Mouse (Mus musculus) MEL (cell line): ENCODE data around the gene Car6. TPM values are rescaled to one million over a fixed set of nuclear protein-coding genes. Genes with fewer than 3 reads are reported as not detected.

ENCODE experiments used
- DNase-seq: peaks from one replicate; pipeline ENCODE4 v3.0.0; 2011; ENCODE audit warnings: low read depth, low spot score
- H3K27ac ChIP-seq: 2 replicates; pipeline ENCODE4 v1.5.1; 2012; ENCODE audit warnings: low read depth, mild to moderate bottlenecking, control low read depth, low read length, moderate library complexity; ENCODE audit not compliant: control insufficient read depth
- H3K27me3 ChIP-seq, 2 experiments: fragments of 150-350 bp in 1 of 2; sonication (generic) in 1 of 2; 2 replicates each; pipeline ENCODE4 v1.6.1; 2012; ENCODE audit warnings: low read length in 2 of 2, mild to moderate bottlenecking in 2 of 2, improper control_type of control experiment in 1 of 2, moderate library complexity in 1 of 2; ENCODE audit not compliant: insufficient read depth in 2 of 2, control insufficient read depth in 1 of 2
- H3K36me3 ChIP-seq, 2 experiments: 2 replicates each; pipeline ENCODE4 v1.6.1; 2012 to 2014; ENCODE audit warnings: low read length in 2 of 2, improper control_type of control experiment in 1 of 2, inconsistent platforms in 1 of 2, mild to moderate bottlenecking in 1 of 2; ENCODE audit not compliant: insufficient read depth in 2 of 2, control insufficient read depth in 1 of 2
- H3K4me1 ChIP-seq, 2 experiments: fragments of 150-350 bp in 1 of 2; sonication (generic) in 1 of 2; 2 replicates each; pipeline ENCODE4 v1.6.1; 2012; ENCODE audit warnings: low read length in 2 of 2, improper control_type of control experiment in 1 of 2, mild to moderate bottlenecking in 1 of 2; ENCODE audit not compliant: insufficient read depth in 2 of 2, control insufficient read depth in 1 of 2
- H3K4me3 ChIP-seq, 2 experiments: fragments of 150-350 bp in 1 of 2; sonication (generic) in 1 of 2; 2 replicates each; pipeline ENCODE4 v1.5.1; 2012; ENCODE audit warnings: low read depth in 2 of 2, low read length in 2 of 2, mild to moderate bottlenecking in 2 of 2, moderate library complexity in 2 of 2, control low read depth in 1 of 2, improper control_type of control experiment in 1 of 2; ENCODE audit not compliant: control insufficient read depth in 1 of 2, insufficient read depth in 1 of 2
- H3K79me2 ChIP-seq: 2 replicates; pipeline ENCODE4 v1.6.1; 2012; ENCODE audit warnings: mild to moderate bottlenecking, low read length, moderate library complexity; ENCODE audit not compliant: control insufficient read depth, poor library complexity, insufficient read depth
- H3K9ac ChIP-seq: 2 replicates; pipeline ENCODE4 v1.6.1; 2012; ENCODE audit warnings: low read depth, mild to moderate bottlenecking, control low read depth, low read length, moderate library complexity; ENCODE audit not compliant: control insufficient read depth, poor library complexity, severe bottlenecking
- H3K9me3 ChIP-seq: fragments of 150-350 bp; sonication (generic); replicated peaks from 2 replicates; pipeline ENCODE4 v1.6.1; 2012; ENCODE audit warnings: mild to moderate bottlenecking, low read length, improper control_type of control experiment, moderate library complexity; ENCODE audit not compliant: insufficient read depth
- BHLHE40 ChIP-seq: IDR thresholded peaks from 2 replicates; pipeline ENCODE4 v1.6.1; 2012; ENCODE audit warnings: low read depth, mild to moderate bottlenecking, inconsistent platforms, low read length, improper control_type of control experiment, borderline replicate concordance
- CHD1 ChIP-seq: IDR thresholded peaks from 2 replicates; pipeline ENCODE4 v1.6.1; 2012; ENCODE audit warnings: low read depth, mild to moderate bottlenecking, inconsistent platforms, low read length, improper control_type of control experiment
- CTCF ChIP-seq, 3 experiments: IDR thresholded peaks in 2 of 3; conservative IDR thresholded peaks in 1 of 3; 2 replicates each; pipeline ENCODE4 v1.5.1; 2011 to 2012; ENCODE audit warnings: low read length in 3 of 3, low read depth in 2 of 3, mild to moderate bottlenecking in 2 of 3, improper control_type of control experiment in 1 of 3, inconsistent platforms in 1 of 3, mixed read lengths in 1 of 3, moderate library complexity in 1 of 3; ENCODE audit not compliant: control insufficient read depth in 1 of 3, insufficient read depth in 1 of 3, poor library complexity in 1 of 3, severe bottlenecking in 1 of 3
- E2F4 ChIP-seq: IDR thresholded peaks from 2 replicates; pipeline ENCODE4 v1.6.1; 2011; ENCODE audit warnings: low read depth, low read length, improper control_type of control experiment, borderline replicate concordance
- ELF1 ChIP-seq: IDR thresholded peaks from 2 replicates; pipeline ENCODE4 v1.6.1; 2014; ENCODE audit warnings: low read depth, mild to moderate bottlenecking, inconsistent platforms, low read length, improper control_type of control experiment, moderate library complexity
- HCFC1 ChIP-seq: IDR thresholded peaks from 2 replicates; pipeline ENCODE4 v1.6.1; 2012; ENCODE audit warnings: low read depth, mild to moderate bottlenecking, inconsistent platforms, low read length, improper control_type of control experiment, moderate library complexity
- JUND ChIP-seq: IDR thresholded peaks from 2 replicates; pipeline ENCODE4 v1.6.1; 2011; ENCODE audit warnings: low read depth, mild to moderate bottlenecking, improper control_type of control experiment, low read length
- KAT2A ChIP-seq: conservative IDR thresholded peaks from 2 replicates; pipeline ENCODE4 v1.6.1; 2012; ENCODE audit warnings: low read depth, low read length, improper control_type of control experiment, inconsistent platforms
- MAFK ChIP-seq: IDR thresholded peaks from 2 replicates; pipeline ENCODE4 v1.6.1; 2011; ENCODE audit warnings: low read depth, mild to moderate bottlenecking, low read length, improper control_type of control experiment, borderline replicate concordance
- MEF2A ChIP-seq: IDR thresholded peaks from 2 replicates; pipeline ENCODE4 v1.6.1; 2014; ENCODE audit warnings: low read depth, mild to moderate bottlenecking, inconsistent platforms, low read length, improper control_type of control experiment; ENCODE audit not compliant: poor library complexity, insufficient replicate concordance, severe bottlenecking; ENCODE audit errors: extremely low read depth
- MYC ChIP-seq: IDR thresholded peaks from 2 replicates; pipeline ENCODE4 v1.6.1; 2011; ENCODE audit warnings: low read depth, mild to moderate bottlenecking, low read length, improper control_type of control experiment, moderate library complexity
- NRF1 ChIP-seq: IDR thresholded peaks from 2 replicates; pipeline ENCODE4 v1.6.1; 2014; ENCODE audit warnings: low read depth, mild to moderate bottlenecking, inconsistent platforms, low read length, improper control_type of control experiment, moderate library complexity; ENCODE audit not compliant: poor library complexity, insufficient read depth, severe bottlenecking
- POLR2A ChIP-seq, 2 experiments: IDR thresholded peaks; 2 replicates each; pipeline ENCODE4 v1.6.1; 2011 to 2012; ENCODE audit warnings: low read length in 2 of 2, mild to moderate bottlenecking in 2 of 2, control low read depth in 1 of 2, improper control_type of control experiment in 1 of 2, low read depth in 1 of 2, moderate library complexity in 1 of 2; ENCODE audit not compliant: control insufficient read depth in 1 of 2, insufficient read depth in 1 of 2, poor library complexity in 1 of 2
- POLR2AphosphoS5 ChIP-seq: IDR thresholded peaks from 2 replicates; pipeline ENCODE4 v1.6.1; 2012; ENCODE audit warnings: low read depth, borderline replicate concordance, mild to moderate bottlenecking, inconsistent platforms, low read length, moderate library complexity, mixed read lengths
- RCOR1 ChIP-seq: IDR thresholded peaks from 2 replicates; pipeline ENCODE4 v1.6.1; 2012; ENCODE audit warnings: low read depth, mild to moderate bottlenecking, inconsistent platforms, low read length, improper control_type of control experiment
- TBP ChIP-seq: IDR thresholded peaks from 2 replicates; pipeline ENCODE4 v1.8.0; 2011; ENCODE audit warnings: low read depth, low read length, improper control_type of control experiment
- UBTF ChIP-seq: IDR thresholded peaks from 2 replicates; pipeline ENCODE4 v1.6.1; 2012; ENCODE audit warnings: low read depth, mild to moderate bottlenecking, inconsistent platforms, low read length, improper control_type of control experiment, moderate library complexity, borderline replicate concordance; ENCODE audit not compliant: insufficient read depth
- USF1 ChIP-seq: IDR thresholded peaks from 2 replicates; pipeline ENCODE4 v1.6.1; 2014; ENCODE audit warnings: low read depth, mild to moderate bottlenecking, inconsistent platforms, low read length, improper control_type of control experiment, moderate library complexity
- USF2 ChIP-seq, 2 experiments: IDR thresholded peaks; 2 replicates each; pipeline ENCODE4 v1.6.1; 2011 to 2012; ENCODE audit warnings: improper control_type of control experiment in 2 of 2, low read length in 2 of 2, borderline replicate concordance in 1 of 2, inconsistent platforms in 1 of 2, low read depth in 1 of 2, mild to moderate bottlenecking in 1 of 2; ENCODE audit not compliant: insufficient read depth in 1 of 2
- ZC3H11A ChIP-seq: IDR thresholded peaks from 2 replicates; pipeline ENCODE4 v1.6.1; 2012; ENCODE audit warnings: low read depth, mild to moderate bottlenecking, inconsistent platforms, low read length, improper control_type of control experiment
- ZMIZ1 ChIP-seq: IDR thresholded peaks from 2 replicates; pipeline ENCODE4 v1.6.1; 2012; ENCODE audit warnings: low read depth, mild to moderate bottlenecking, inconsistent platforms, low read length, improper control_type of control experiment, moderate library complexity
- polyA plus RNA-seq, 2 experiments: library from polyadenylated mRNA; stranded (reverse) in 1 of 2; unstranded in 1 of 2; fragments of >175 nt in 1 of 2; fragments of >200 nt in 1 of 2; gene quantifications; 2 replicates each; pipeline versions ENCODE4 v1.2.1 to v1.2.4; 2012; ENCODE audit warnings: low replicate concordance in 2 of 2, low read depth in 1 of 2; ENCODE audit not compliant: insufficient read length in 2 of 2, insufficient read depth in 1 of 2, missing spikeins in 1 of 2
- total RNA-seq: library from RNA; depleted of rRNA; stranded (reverse); fragments of 300-350 nt; gene quantifications from 2 replicates; pipeline ENCODE4 v1.2.3, GENCODE M21; 2012

Car6 gene
- total and polyA plus RNA-seq, 3 experiments = 0.19 TPM; not detected in 2

DNA sequence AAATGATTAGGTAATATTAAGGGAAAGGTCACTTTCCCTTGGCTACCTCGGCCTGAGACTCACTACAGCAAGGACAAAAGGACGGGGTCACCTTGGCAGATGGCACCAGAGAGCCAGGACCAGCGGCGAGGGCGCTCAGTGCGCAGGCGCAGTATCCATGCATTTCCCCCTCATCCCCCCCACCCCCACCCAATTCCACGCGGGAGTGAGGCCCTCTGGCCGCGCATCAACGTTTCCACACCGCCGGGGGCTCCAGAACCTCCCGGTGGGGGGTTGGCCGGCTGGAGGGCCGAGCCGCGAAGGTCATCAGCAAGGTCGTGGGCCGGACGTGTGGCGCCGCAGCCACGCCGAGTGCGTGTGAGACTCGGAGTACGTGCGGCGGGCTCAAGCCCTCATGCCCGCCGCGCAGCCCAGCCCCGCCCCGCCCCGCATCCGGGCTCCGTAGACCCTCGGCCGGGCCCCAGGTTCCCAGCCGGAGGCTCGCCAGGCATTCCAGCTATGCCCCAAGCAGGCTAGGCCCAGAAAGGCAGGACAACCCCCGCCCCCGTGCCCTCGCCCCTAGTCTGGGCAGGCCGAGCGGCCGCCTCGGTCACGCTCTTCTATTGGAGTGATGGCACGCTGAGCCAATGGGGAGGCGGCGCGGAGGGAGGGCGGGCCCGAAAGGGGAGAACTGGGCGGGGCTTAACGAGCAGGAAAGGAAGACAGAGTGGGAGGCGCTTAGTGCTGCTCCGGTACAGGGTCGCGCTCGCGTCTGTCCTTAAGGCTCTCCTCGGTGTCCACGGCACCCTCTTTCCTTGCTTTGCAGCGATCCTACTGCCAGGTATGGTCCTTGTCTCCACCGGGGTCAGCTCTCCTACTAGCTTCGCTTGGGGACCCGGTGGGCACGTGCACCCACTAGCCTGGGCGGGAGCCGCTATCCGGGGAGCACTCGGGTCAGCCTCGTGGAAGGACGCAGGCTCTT is 35.7 kb upstream of the Car6 start, which contains the start of gene Eno1 (continued):
- peak; percentile 68 for TF ChIP-seq HCFC1
- TF ChIP-seq RCOR1 = peak; percentile 15; the same call in 1 of the 2 replicates
- peak; percentile 76 for TF ChIP-seq NRF1
- TF ChIP-seq POLR2AphosphoS5 = no peak
- no peak for TF ChIP-seq MAFK

DNA sequence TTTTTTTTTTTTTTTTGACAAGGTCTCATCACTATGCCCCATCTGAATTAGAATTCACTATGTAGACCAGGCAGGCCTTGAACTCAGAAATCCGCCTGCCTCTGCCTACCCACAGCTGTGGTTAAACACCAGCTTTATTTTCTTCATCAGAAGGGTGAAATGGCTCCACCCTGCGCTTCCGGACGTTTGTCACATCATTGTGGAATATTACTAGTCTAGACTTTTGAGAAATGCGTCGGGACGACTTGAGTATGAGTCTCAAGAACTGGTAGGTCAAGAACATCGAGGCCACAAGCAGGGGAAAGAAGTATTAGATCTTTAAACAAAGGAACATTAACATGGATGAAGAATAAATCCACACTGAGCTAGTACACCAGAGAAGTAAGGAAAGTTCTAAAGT is 34.9 kb upstream of the Car6 start:
- Histone ChIP-seq H3K9me3 (no peaks in the 10 kb centered on the region), H3K27me3 (no peaks in the 10 kb centered on the region), H3K4me3 (peak overlapping the region; percentile 91 to 99), H3K9ac (peak overlapping the region; percentile 92), H3K4me1 (peaks cover 7 to 33% of the 10 kb centered on the region in 2 experiments), H3K27ac (peak overlapping the region; percentile 71), H3K79me2 (peaks cover 40% of the 10 kb centered on the region), H3K36me3 (peaks cover 4 to 33% of the 10 kb centered on the region in 2 experiments)
- TF ChIP-seq KAT2A = no peak
- no peak for TF ChIP-seq BHLHE40
- no peak for TF ChIP-seq ELF1
- TF ChIP-seq E2F4 = no peak
- TF ChIP-seq ZMIZ1 = no peak; the same call in 1 of the 2 replicates
- no peak for TF ChIP-seq UBTF
- TF ChIP-seq CTCF (IDR thresholded peaks at IDR 0.05 in 2 of 3, conservative IDR thresholded peaks at IDR 0.05 in 1 of 3; ENCODE audit: control insufficient read depth in 1 of 3, insufficient read depth in 1 of 3, low read depth in 2 of 3, low read length in 3 of 3, poor library complexity in 1 of 3, severe bottlenecking in 1 of 3) = no peak
- TF ChIP-seq MEF2A = no peak
- peak; percentile 75 for DNase-seq

- H3K9ac ChIP-seq = peak overlapping the region; percentile 41
- H3K27me3 ChIP-seq = no peaks in the 10 kb centered on the region
- H3K36me3 ChIP-seq = peaks cover 3 to 30% of the 10 kb centered on the region in 2 experiments; a peak in 3 of 4 replicates
- H3K9me3 ChIP-seq = no peaks in the 10 kb centered on the region
- H3K4me3 ChIP-seq = peak overlapping the region; percentile 30 to 99
- no peak for TF ChIP-seq MAFK
- no peak for TF ChIP-seq KAT2A
- TF ChIP-seq RCOR1 = no peak
- TF ChIP-seq HCFC1 = no peak
- TF ChIP-seq ZC3H11A = no peak
- TF ChIP-seq JUND = 0 out of 2 replicates have a peak, but pooled peaks have one; percentile 23
- TF ChIP-seq MYC = no peak
- TF ChIP-seq POLR2A (IDR thresholded peaks at IDR 0.05; ENCODE audit: control insufficient read depth in 1 of 2, insufficient read depth in 1 of 2, low read depth in 1 of 2, low read length in 2 of 2, poor library complexity in 1 of 2) = no peak; a peak in 1 of 4 replicates
- no peak for TF ChIP-seq MEF2A
- TF ChIP-seq USF1 = no peak
- TF ChIP-seq BHLHE40 = no peak
- no peak for TF ChIP-seq USF2 (IDR thresholded peaks at IDR 0.05; ENCODE audit: borderline replicate concordance in 1 of 2, insufficient read depth in 1 of 2, low read depth in 1 of 2, low read length in 2 of 2)
- 0 out of 2 replicates have a peak, but pooled peaks have one; percentile 22 for TF ChIP-seq TBP
- peak; percentile 92 for TF ChIP-seq CHD1
- TF ChIP-seq, all 39 proteins: peak for 3
- H3K27ac ChIP-seq = peak overlapping the region; percentile 82
- H3K4me1 ChIP-seq = peaks cover 7 to 30% of the 10 kb centered on the region in 2 experiments
- no peak for DNase-seq
- H3K79me2 ChIP-seq = peaks cover 37% of the 10 kb centered on the region
Measured at GRCm38 (mm10) chr4:150235585-150235984, 34.5 kb upstream of the Car6 start.
